Mouse (Mus musculus): Measurements from ENCODE around the gene Cwc15. TPM values are rescaled to one million over a fixed set of nuclear protein-coding genes. Genes with fewer than 3 reads are reported as not detected.

Gene Cwc15
- 189 TPM for polyA plus RNA-seq (2014; fragmentation: Illumina TruSeq; extraction: RNeasy Lipid Tissue Mini Kit (QIAGEN cat#74804); ENCODE audit: low read depth, low replicate concordance)

GRCm38 (mm10) chr9:14500023-14500915, at the start of gene Cwc15, which contains the start of gene Kdm4d:
TSS of gene Cwc15 (plus strand) at chr9:14500617.
TSS of gene Kdm4d (minus strand) at chr9:14500482.

Other genes starting within 250 kb of the Cwc15 start
- gene Sesn3, start 225.6 kb upstream of the Cwc15 start, polyA plus RNA-seq (2014; fragmentation: Illumina TruSeq; extraction: RNeasy Lipid Tissue Mini Kit (QIAGEN cat#74804); ENCODE audit: low read depth, low replicate concordance): 48.1 TPM
- gene Endod1, start 119.1 kb upstream of the Cwc15 start, polyA plus RNA-seq (2014; fragmentation: Illumina TruSeq; extraction: RNeasy Lipid Tissue Mini Kit (QIAGEN cat#74804); ENCODE audit: low read depth, low replicate concordance): 3.2 TPM
- gene Kdm4d, start 135 bp upstream of the Cwc15 start, polyA plus RNA-seq (2014; fragmentation: Illumina TruSeq; extraction: RNeasy Lipid Tissue Mini Kit (QIAGEN cat#74804); ENCODE audit: low read depth, low replicate concordance): 39.3 TPM
- gene Amotl1, start 144.4 kb downstream of the Cwc15 start, polyA plus RNA-seq (2014; fragmentation: Illumina TruSeq; extraction: RNeasy Lipid Tissue Mini Kit (QIAGEN cat#74804); ENCODE audit: low read depth, low replicate concordance): 5.0 TPM
- gene Piwil4, start 240.1 kb downstream of the Cwc15 start, polyA plus RNA-seq (2014; fragmentation: Illumina TruSeq; extraction: RNeasy Lipid Tissue Mini Kit (QIAGEN cat#74804); ENCODE audit: low read depth, low replicate concordance): 0.14 TPM